Mouse (Mus musculus) bone marrow macrophage, adult 2 months (primary cell): ENCODE measurements around the gene Mb21d2.

Experiments used
- CTCF ChIP-seq: IDR thresholded peaks from 2 replicates; pipeline ENCODE4 v1.5.1; 2012; ENCODE audit warnings: low read depth, mild to moderate bottlenecking, low read length, moderate library complexity
- POLR2A ChIP-seq: IDR thresholded peaks from 2 replicates; pipeline ENCODE4 v1.6.1; 2012; ENCODE audit warnings: mild to moderate bottlenecking, low read depth, low read length, borderline replicate concordance

- TF ChIP-seq CTCF (no peak), POLR2A (no peak)
These were observed 83.3 kb downstream of the Mb21d2 start for GRCm38 (mm10) chr16:28846123-28846522.
